Mouse (Mus musculus): Measurements from ENCODE around the gene Man2b1.

DNA sequence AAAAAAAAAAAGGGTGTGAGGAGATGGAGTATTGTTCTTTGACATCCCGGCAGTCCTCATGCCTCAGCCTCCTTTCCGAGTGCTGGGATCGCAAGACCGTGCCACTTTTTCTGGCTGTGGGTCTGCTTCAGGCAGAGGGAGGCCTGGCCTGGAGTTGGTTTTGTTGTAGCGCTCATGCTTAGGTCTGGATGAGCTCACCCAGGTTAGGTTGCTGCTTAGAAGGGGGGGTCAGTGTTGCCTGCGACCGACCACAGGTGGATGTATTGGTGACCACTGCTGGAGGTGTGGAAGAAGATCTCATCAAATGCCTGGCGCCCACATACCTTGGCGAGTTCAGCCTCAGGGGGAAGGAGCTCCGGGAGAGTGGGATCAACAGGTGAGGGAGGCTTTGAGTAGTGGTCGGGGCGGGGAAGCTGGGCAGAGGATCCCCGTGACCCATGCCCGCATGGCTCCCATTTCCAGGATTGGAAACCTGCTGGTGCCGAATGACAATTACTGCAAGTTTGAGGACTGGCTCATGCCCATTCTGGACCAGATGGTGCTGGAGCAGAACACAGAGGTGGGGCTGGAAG is 9.9 kb upstream of the Man2b1 start:
- TF ChIP-seq CTCF (IDR thresholded peaks at IDR 0.05; ENCODE audit: extremely low read depth, insufficient read depth, low read length), result no peak
- TF ChIP-seq POLR2A (IDR thresholded peaks at IDR 0.05; ENCODE audit: extremely low read depth, insufficient read depth, low read length), result no peak
